Mouse (Mus musculus) liver, adult 2 months (tissue): ENCODE data around the gene Nelfe.

ENCODE experiments used
- CTCF ChIP-seq: fragments of 200-500 bp; IDR thresholded peaks from 2 replicates; pipeline ENCODE4 v1.5.1; 2011; ENCODE audit warnings: low read depth, low read length, control low read depth
- POLR2A ChIP-seq: fragments of 200-500 bp; IDR thresholded peaks from 2 replicates; pipeline ENCODE4 v1.6.1; 2011; ENCODE audit warnings: low read length, control low read depth; ENCODE audit not compliant: insufficient read depth; ENCODE audit errors: extremely low read depth

GRCm38 (mm10) chr17:34844884-34845283 lies 5.3 kb upstream of the Nelfe start:
- TF ChIP-seq CTCF (no peak), POLR2A (no peak)
